Mouse (Mus musculus): ENCODE measurements at regions not wholly inside any gene's neighbourhood (a gene's known extent, or its start where the extent isn't known, plus 50 kb on each side); places are given as distances from the start of the nearest gene placed in this dataset.

GRCm38 (mm10) chr11:17629541-17630171 is 324.0 kb downstream of the Etaa1 start:
- no peak for DNase-seq (ENCODE audit: low spot score)

GRCm38 (mm10) chr11:17630172-17630553 is 323.5 kb downstream of the Etaa1 start:
- no peak for DNase-seq (ENCODE audit: low spot score)

- no peak for DNase-seq (ENCODE audit: low spot score)
Observed at GRCm38 (mm10) chr11:17637158-17637557, 316.5 kb downstream of the Etaa1 start.

GRCm38 (mm10) chr11:17639922-17640321 is 313.8 kb downstream of the Etaa1 start:
- no peak for DNase-seq (ENCODE audit: low spot score)

- DNase-seq (ENCODE audit: low spot score), result no peak
Observed at GRCm38 (mm10) chr11:17647441-17647840, 306.2 kb downstream of the Etaa1 start.

- no peak for DNase-seq (ENCODE audit: low spot score)
Observed at GRCm38 (mm10) chr11:17651389-17652156, 302.1 kb downstream of the Etaa1 start.

- DNase-seq (ENCODE audit: low spot score), result no peak
Observed at GRCm38 (mm10) chr11:17655840-17656239, 297.8 kb downstream of the Etaa1 start.

- DNase-seq (ENCODE audit: low spot score), result no peak
Observed at GRCm38 (mm10) chr11:17657720-17658119, 296.0 kb downstream of the Etaa1 start.

GRCm38 (mm10) chr11:17658289-17658688 is 295.4 kb downstream of the Etaa1 start:
- DNase-seq (ENCODE audit: low spot score), result no peak

GRCm38 (mm10) chr11:17658717-17659116 is 295.0 kb downstream of the Etaa1 start:
- no peak for DNase-seq (ENCODE audit: low spot score)

- no peak for DNase-seq (ENCODE audit: low spot score)
Observed at GRCm38 (mm10) chr11:17663893-17664292, 289.8 kb downstream of the Etaa1 start.

GRCm38 (mm10) chr11:17665624-17666552 is 287.8 kb downstream of the Etaa1 start:
- DNase-seq (ENCODE audit: low spot score), result no peak

- no peak for DNase-seq (ENCODE audit: low spot score)
Observed at GRCm38 (mm10) chr11:17680998-17681397, 272.7 kb downstream of the Etaa1 start.

GRCm38 (mm10) chr11:17685711-17686113 is 268.0 kb downstream of the Etaa1 start:
- no peak for DNase-seq (ENCODE audit: low spot score)

GRCm38 (mm10) chr11:17686806-17687205 is 266.9 kb downstream of the Etaa1 start:
- no peak for DNase-seq (ENCODE audit: low spot score)

- DNase-seq (ENCODE audit: low spot score), result no peak
Observed at GRCm38 (mm10) chr11:17694145-17694544, 259.5 kb downstream of the Etaa1 start.

- no peak for DNase-seq (ENCODE audit: low spot score)
Observed at GRCm38 (mm10) chr11:17708769-17709168, 244.9 kb downstream of the Etaa1 start.

- DNase-seq (ENCODE audit: low spot score), result no peak
Observed at GRCm38 (mm10) chr11:17722051-17722450, 231.6 kb downstream of the Etaa1 start.

GRCm38 (mm10) chr11:17727258-17728034 is 226.2 kb downstream of the Etaa1 start:
- DNase-seq (ENCODE audit: low spot score), result no peak

- DNase-seq (ENCODE audit: low spot score), result no peak
Observed at GRCm38 (mm10) chr11:17733075-17733474, 220.6 kb downstream of the Etaa1 start.

- DNase-seq (ENCODE audit: low spot score), result no peak
Observed at GRCm38 (mm10) chr11:17734519-17734918, 219.2 kb downstream of the Etaa1 start.

GRCm38 (mm10) chr11:17738879-17739278 is 214.8 kb downstream of the Etaa1 start:
- DNase-seq (ENCODE audit: low spot score), result no peak

Data from MN1 (cell line).